Mouse (Mus musculus) CH12.LX (cell line): ENCODE measurements around the gene Ugt1a10. TPM values are rescaled to one million over a fixed set of nuclear protein-coding genes. Genes with fewer than 3 reads are reported as not detected.

Source experiments
- DNase-seq: peaks from one replicate; pipeline ENCODE4 v3.0.0-alpha.2; 2013; ENCODE audit errors: extremely low read depth
- H3K27ac ChIP-seq: 2 replicates; pipeline ENCODE4 v1.5.1; 2012; ENCODE audit warnings: low read depth, mild to moderate bottlenecking, control low read depth, moderate library complexity; ENCODE audit not compliant: insufficient read depth
- H3K27me3 ChIP-seq: replicated peaks from 2 replicates; pipeline ENCODE3; 2012; ENCODE audit warnings: inconsistent platforms
- H3K36me3 ChIP-seq, 2 experiments: replicated peaks in 1 of 2; 2 replicates each; pipeline versions ENCODE3 to v1.6.1; 2012; ENCODE audit warnings: inconsistent platforms in 1 of 2, low read length in 1 of 2, mild to moderate bottlenecking in 1 of 2, mixed read lengths in 1 of 2, moderate library complexity in 1 of 2; ENCODE audit not compliant: control insufficient read depth in 1 of 2, insufficient read depth in 1 of 2
- H3K4me1 ChIP-seq, 2 experiments: 2 replicates each; pipeline ENCODE4 v1.6.1; 2012; ENCODE audit warnings: inconsistent platforms in 1 of 2, moderate library complexity in 1 of 2; ENCODE audit not compliant: insufficient read depth in 2 of 2, control insufficient read depth in 1 of 2
- H3K4me2 ChIP-seq: 2 replicates; pipeline ENCODE4 v1.6.1; 2012; ENCODE audit warnings: low read depth, mild to moderate bottlenecking, control low read depth; ENCODE audit not compliant: poor library complexity, insufficient read depth, severe bottlenecking
- H3K4me3 ChIP-seq, 3 experiments: fragments of 150-350 bp in 1 of 3; sonication (generic) in 1 of 3; replicated peaks in 1 of 3; 2 replicates each; pipeline versions ENCODE3 to v1.5.1; 2011 to 2012; ENCODE audit warnings: low read depth in 2 of 3, low read length in 2 of 3, mild to moderate bottlenecking in 2 of 3, moderate library complexity in 2 of 3, control low read depth in 1 of 3, improper control_type of control experiment in 1 of 3, inconsistent platforms in 1 of 3, mixed read lengths in 1 of 3; ENCODE audit not compliant: poor library complexity in 1 of 3
- H3K79me2 ChIP-seq: replicated peaks from 2 replicates; pipeline ENCODE4 v1.6.1; 2012; ENCODE audit warnings: mild to moderate bottlenecking, moderate library complexity; ENCODE audit not compliant: control insufficient read depth, poor library complexity, insufficient read depth, severe bottlenecking; ENCODE audit errors: extremely low read depth
- H3K9ac ChIP-seq: 2 replicates; pipeline ENCODE4 v1.6.1; 2012; ENCODE audit warnings: low read depth, mild to moderate bottlenecking, control low read depth, moderate library complexity; ENCODE audit not compliant: insufficient read depth
- H3K9me3 ChIP-seq: replicated peaks from 2 replicates; pipeline ENCODE3; 2012; ENCODE audit warnings: low read length, inconsistent platforms, mixed read lengths
- CHD2 ChIP-seq: IDR thresholded peaks from 2 replicates; pipeline ENCODE4 v1.6.1; 2011; ENCODE audit warnings: low read length, improper control_type of control experiment
- CTCF ChIP-seq, 2 experiments: IDR thresholded peaks in 1 of 2; conservative IDR thresholded peaks in 1 of 2; 2 replicates each; pipeline ENCODE4 v1.5.1; 2011 to 2012; ENCODE audit warnings: low read depth in 2 of 2, low read length in 2 of 2, improper control_type of control experiment in 1 of 2, inconsistent platforms in 1 of 2, mild to moderate bottlenecking in 1 of 2, moderate library complexity in 1 of 2
- ELF1 ChIP-seq: IDR thresholded peaks from 2 replicates; pipeline ENCODE4 v1.6.1; 2014; ENCODE audit warnings: low read depth, mild to moderate bottlenecking, inconsistent platforms, low read length, improper control_type of control experiment
- HCFC1 ChIP-seq: IDR thresholded peaks from 2 replicates; pipeline ENCODE4 v1.6.1; 2012; ENCODE audit warnings: low read depth, mild to moderate bottlenecking, inconsistent platforms, low read length, improper control_type of control experiment
- IRF4 ChIP-seq: IDR thresholded peaks from 2 replicates; pipeline ENCODE4 v1.6.1; 2014; ENCODE audit warnings: low read depth, mild to moderate bottlenecking, inconsistent platforms, low read length, improper control_type of control experiment
- JUN ChIP-seq: IDR thresholded peaks from 2 replicates; pipeline ENCODE4 v1.6.1; 2011; ENCODE audit warnings: low read depth, mild to moderate bottlenecking, low read length, improper control_type of control experiment, moderate library complexity; ENCODE audit not compliant: insufficient read depth
- MAFK ChIP-seq: IDR thresholded peaks from 2 replicates; pipeline ENCODE4 v1.6.1; 2011; ENCODE audit warnings: low read length, improper control_type of control experiment; ENCODE audit not compliant: insufficient replicate concordance
- NELFE ChIP-seq: IDR thresholded peaks from 2 replicates; pipeline ENCODE4 v1.6.1; 2011; ENCODE audit warnings: low read depth, low read length, improper control_type of control experiment
- NRF1 ChIP-seq: IDR thresholded peaks from 2 replicates; pipeline ENCODE4 v1.6.1; 2014; ENCODE audit warnings: low read depth, mild to moderate bottlenecking, inconsistent platforms, low read length, improper control_type of control experiment, moderate library complexity
- POLR2A ChIP-seq: IDR thresholded peaks from 2 replicates; pipeline ENCODE4 v1.6.1; 2011; ENCODE audit warnings: low read depth, mild to moderate bottlenecking, improper control_type of control experiment, low read length
- POLR2AphosphoS2 ChIP-seq: IDR thresholded peaks from 2 replicates; pipeline ENCODE4 v1.6.1; 2011; ENCODE audit warnings: low read depth, low read length, improper control_type of control experiment
- RCOR1 ChIP-seq: conservative IDR thresholded peaks from 2 replicates; pipeline ENCODE4 v1.6.1; 2012; ENCODE audit warnings: low read depth, mild to moderate bottlenecking, inconsistent platforms, low read length, improper control_type of control experiment
- SMC3 ChIP-seq: IDR thresholded peaks from 2 replicates; pipeline ENCODE4 v1.6.1; 2011; ENCODE audit warnings: low read depth, low read length, improper control_type of control experiment
- UBTF ChIP-seq: IDR thresholded peaks from 2 replicates; pipeline ENCODE4 v1.6.1; 2012; ENCODE audit warnings: low read depth, mild to moderate bottlenecking, inconsistent platforms, low read length, improper control_type of control experiment, moderate library complexity
- USF1 ChIP-seq: IDR thresholded peaks from 2 replicates; pipeline ENCODE4 v1.6.1; 2014; ENCODE audit warnings: low read depth, mild to moderate bottlenecking, inconsistent platforms, low read length, improper control_type of control experiment
- USF2 ChIP-seq: conservative IDR thresholded peaks from 2 replicates; pipeline ENCODE4 v1.6.1; 2011; ENCODE audit warnings: low read depth, low read length, improper control_type of control experiment
- ZC3H11A ChIP-seq: IDR thresholded peaks from 2 replicates; pipeline ENCODE4 v1.6.1; 2012; ENCODE audit warnings: low read depth, mild to moderate bottlenecking, inconsistent platforms, low read length, improper control_type of control experiment
- ZKSCAN1 ChIP-seq: IDR thresholded peaks from 2 replicates; pipeline ENCODE4 v1.6.1; 2012; ENCODE audit warnings: low read depth, inconsistent platforms, low read length, improper control_type of control experiment, borderline replicate concordance
- ZMIZ1 ChIP-seq: IDR thresholded peaks from 2 replicates; pipeline ENCODE4 v1.6.1; 2012; ENCODE audit warnings: low read depth, mild to moderate bottlenecking, inconsistent platforms, low read length, improper control_type of control experiment
- ZNF384 ChIP-seq: IDR thresholded peaks from 2 replicates; pipeline ENCODE4 v1.6.1; 2012; ENCODE audit warnings: low read depth, low read length, improper control_type of control experiment, inconsistent platforms
- dilution Hi-C: fragments of 300-500 bp; cut with MboI; formaldehyde crosslinking; loops from 2 replicates; pipeline ENCODE4 v1.14.3; 2020; ENCODE audit warnings: low sequenced_read_pairs; ENCODE audit not compliant: extremely low pct_unique_long_range_greater_than_20kb, extremely low pct_ligation_motif_present
- in situ Hi-C: fragments of 300-500 bp; cut with MboI; formaldehyde crosslinking; loops from 3 replicates; pipeline ENCODE4 v1.14.3; 2019; ENCODE audit warnings: low sequenced_read_pairs, low pct_ligation_motif_present, low pct_unique_long_range_greater_than_20kb, mixed read lengths
- polyA plus RNA-seq: library from polyadenylated mRNA; unstranded; fragments of >175 nt; gene quantifications from 2 replicates; pipeline ENCODE4 v1.2.1, GENCODE M21; 2012; ENCODE audit warnings: low read depth; ENCODE audit not compliant: insufficient read length
- total RNA-seq, 2 experiments: library from RNA; depleted of rRNA; stranded (reverse); fragments of 300-350 nt in 1 of 2; fragments of >200 nt in 1 of 2; gene quantifications; 2 replicates each; pipeline ENCODE4 v1.2.3; 2012 to 2014

The Ugt1a10 gene
- total and polyA plus RNA-seq, 3 experiments, result not detected

DNA sequence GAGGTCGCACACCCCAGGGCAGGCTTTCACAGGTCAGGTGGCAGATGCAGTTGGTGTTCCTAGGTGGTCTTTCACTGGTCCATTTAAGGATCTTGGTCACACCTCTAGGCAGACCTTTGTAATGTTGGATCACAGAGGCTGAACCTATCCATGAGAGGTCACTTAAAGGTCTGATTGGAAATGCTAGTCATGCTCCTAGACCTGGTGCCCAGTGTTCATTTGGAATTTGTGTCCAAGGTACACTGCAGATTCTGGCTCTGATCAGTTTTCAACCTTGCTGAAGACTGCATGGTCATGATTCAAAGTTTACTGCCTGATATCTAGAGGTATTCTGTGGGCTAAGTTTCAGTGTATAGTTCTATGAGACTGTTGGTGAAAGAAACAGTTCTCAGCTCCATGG is 124.5 kb downstream of the Ugt1a10 start:
- TF ChIP-seq POLR2AphosphoS2 (no peak), USF2 (no peak), NELFE (no peak), RCOR1 (no peak), POLR2A (no peak), ZKSCAN1 (no peak), MAFK (no peak), ZMIZ1 (no peak), ZNF384 (no peak), ELF1 (no peak), ZC3H11A (no peak), CTCF (conservative IDR thresholded peaks at IDR 0.05 in 1 of 2, IDR thresholded peaks at IDR 0.05 in 1 of 2; ENCODE audit: low read depth in 2 of 2, low read length in 2 of 2) (no peak), HCFC1 (no peak), SMC3 (no peak), CHD2 (no peak), USF1 (no peak), IRF4 (no peak), JUN (no peak)
- peaks cover 10% of the 10 kb centered on the region for H3K9me3 ChIP-seq
- dilution Hi-C loops, result no loop called here

DNA sequence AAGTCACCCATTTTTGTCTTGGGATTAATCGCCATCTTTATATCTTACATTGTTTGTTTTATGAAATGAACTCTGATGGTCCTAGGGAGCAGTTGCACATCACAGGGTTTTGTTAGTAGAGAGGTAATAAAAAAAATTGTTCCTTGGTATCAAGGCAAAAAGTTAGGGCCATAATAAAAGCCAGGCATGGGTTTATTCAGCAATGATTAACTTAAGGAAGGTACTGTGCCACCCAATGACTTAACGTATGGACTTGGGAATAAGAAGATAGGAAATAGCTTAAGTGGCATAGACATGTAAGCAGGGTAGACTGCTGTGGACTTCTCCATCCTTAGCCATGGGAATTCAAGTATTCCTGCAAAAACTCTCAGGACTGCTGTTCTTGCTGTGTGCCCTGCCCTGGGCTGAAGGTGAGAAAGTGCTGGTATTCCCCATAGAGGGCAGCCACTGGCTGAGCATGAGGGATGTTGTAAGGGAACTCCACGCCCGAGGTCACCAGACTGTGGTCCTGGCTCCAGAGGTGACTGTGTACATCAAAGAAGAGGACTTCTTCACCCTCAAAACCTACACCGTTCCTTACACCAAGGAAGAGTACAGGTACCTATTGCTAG is 131.2 kb downstream of the Ugt1a10 start:
- DNase-seq, result no peak
- H3K36me3 ChIP-seq, result no peaks in the 10 kb centered on the region
- H3K4me3 ChIP-seq, result no peak overlapping the region
- no peaks in the 10 kb centered on the region for H3K9me3 ChIP-seq
- no peaks in the 10 kb centered on the region for H3K27me3 ChIP-seq
- H3K79me2 ChIP-seq, result no peaks in the 10 kb centered on the region
- in situ Hi-C loops, result no loop called here
- no peak overlapping the region for H3K9ac ChIP-seq
- no peak overlapping the region for H3K27ac ChIP-seq
- no peaks in the 10 kb centered on the region for H3K4me1 ChIP-seq
- no peak overlapping the region for H3K4me2 ChIP-seq
- TF ChIP-seq UBTF (no peak), NRF1 (no peak), IRF4 (no peak)
- TF ChIP-seq, all 38 proteins: peak for 0
- dilution Hi-C loops, result no loop called here

More for the DNA sequence above, 124.5 kb downstream of the Ugt1a10 start:
- DNase-seq, result no peak
- H3K27ac ChIP-seq, result no peak overlapping the region
- no peaks in the 10 kb centered on the region for H3K4me1 ChIP-seq
- H3K79me2 ChIP-seq, result no peaks in the 10 kb centered on the region
- H3K36me3 ChIP-seq, result no peaks in the 10 kb centered on the region
- H3K4me2 ChIP-seq, result no peak overlapping the region
- in situ Hi-C loops, result no loop called here
- no peak overlapping the region for H3K4me3 ChIP-seq
- no peak overlapping the region for H3K9ac ChIP-seq
- H3K27me3 ChIP-seq, result no peaks in the 10 kb centered on the region
